Mouse (Mus musculus) forebrain, embryonic 12.5 days (tissue): ENCODE measurements around the gene Cyp1a1. TPM values are rescaled to one million over a fixed set of nuclear protein-coding genes. Genes with fewer than 3 reads are reported as not detected.

Experiments used
- ATAC-seq: fragments of 200-750 bp; cut with Nextera tagmentation; 2 replicates; pipeline ENCODE4 v1.8.0; 2017; ENCODE audit warnings: moderate TSS enrichment; ENCODE audit not compliant: low FRiP score
- H3K27ac ChIP-seq: fragments of 300-500 bp; sonication (generic); 2 replicates; pipeline ENCODE4 v1.5.1; 2016; ENCODE audit warnings: mild to moderate bottlenecking
- H3K27me3 ChIP-seq: fragments of 300-500 bp; sonication (generic); 2 replicates; pipeline ENCODE4 v1.6.1; 2016; ENCODE audit warnings: mild to moderate bottlenecking
- H3K36me3 ChIP-seq: fragments of 300-500 bp; sonication (generic); replicated peaks from 2 replicates; pipeline ENCODE4 v1.6.1; 2016; ENCODE audit warnings: mild to moderate bottlenecking
- H3K4me1 ChIP-seq: fragments of 300-500 bp; sonication (generic); 2 replicates; pipeline ENCODE4 v1.6.1; 2016
- H3K4me2 ChIP-seq: fragments of 300-500 bp; sonication (generic); 2 replicates; pipeline ENCODE4 v1.6.1; 2016; ENCODE audit warnings: mild to moderate bottlenecking, moderate library complexity
- H3K4me3 ChIP-seq: fragments of 300-500 bp; sonication (generic); replicated peaks from 2 replicates; pipeline ENCODE4 v1.5.1; 2016; ENCODE audit warnings: mild to moderate bottlenecking
- H3K9ac ChIP-seq: fragments of 300-500 bp; sonication (generic); 2 replicates; pipeline ENCODE4 v1.6.1; 2016; ENCODE audit warnings: mild to moderate bottlenecking
- H3K9me3 ChIP-seq: fragments of 300-500 bp; sonication (generic); 2 replicates; pipeline ENCODE4 v1.6.1; 2016
- WGBS: fragments of 180-500 bp; shearing (Covaris S2); methylation state at CpG from one replicate; pipeline ENCODE4 v1.1.7; 2016; 5-methylcytosine and 5-hydroxymethylcytosine counted together
- polyA plus RNA-seq: library from polyadenylated mRNA; unstranded; fragments of >200 nt; fragmentation: Nextera tagmentation; extraction: Ambion mirVana; gene quantifications from 2 replicates; pipeline ENCODE4 v1.2.1, GENCODE M21; 2016

Gene Cyp1a1
- polyA plus RNA-seq, 1 experiment from 2014 or later: not detected

GRCm38 (mm10) chr9:57658970-57659369, 28.8 kb upstream of the Cyp1a1 start:
- Histone ChIP-seq H3K9me3 (no peaks in the 10 kb centered on the region), H3K4me1 (peaks cover 10% of the 10 kb centered on the region), H3K9ac (no peak overlapping the region), H3K27me3 (peaks cover 12% of the 10 kb centered on the region), H3K36me3 (no peaks in the 10 kb centered on the region), H3K27ac (no peak overlapping the region), H3K4me3 (no peak overlapping the region), H3K4me2 (no peak overlapping the region)
- ATAC-seq: no peak
- WGBS: 85% methylated on average over 4 of the region's 4 CpGs

- H3K4me3 ChIP-seq: no peak overlapping the region
- no peak overlapping the region for H3K4me2 ChIP-seq
- H3K27me3 ChIP-seq: peaks cover 7% of the 10 kb centered on the region; the same call in 1 of the 2 replicates
- no peaks in the 10 kb centered on the region for H3K36me3 ChIP-seq
- no peaks in the 10 kb centered on the region for H3K9me3 ChIP-seq
- H3K4me1 ChIP-seq: peaks cover 7% of the 10 kb centered on the region
- peak; percentile 62; the same call in 1 of the 2 replicates for ATAC-seq
- 22% methylated on average over 4 of the region's 4 CpGs for whole genome bisulfite sequencing
- H3K27ac ChIP-seq: no peak overlapping the region
- no peak overlapping the region for H3K9ac ChIP-seq
Measured at GRCm38 (mm10) chr9:57659774-57660173, 28.0 kb upstream of the Cyp1a1 start.

GRCm38 (mm10) chr9:57660501-57660900, 27.2 kb upstream of the Cyp1a1 start:
- Histone ChIP-seq H3K9me3 (no peaks in the 10 kb centered on the region), H3K9ac (no peak overlapping the region), H3K4me1 (peaks cover 7% of the 10 kb centered on the region), H3K4me2 (no peak overlapping the region), H3K4me3 (no peak overlapping the region), H3K27ac (no peak overlapping the region), H3K27me3 (0 out of 2 replicates have a peak, but pooled peaks cover 5% of the 10 kb centered on the region), H3K36me3 (no peaks in the 10 kb centered on the region)
- no peak for ATAC-seq
- WGBS: 86% methylated on average over 6 of the region's 6 CpGs

- Histone ChIP-seq H3K9me3 (no peaks in the 10 kb centered on the region), H3K4me3 (no peak overlapping the region), H3K27ac (no peak overlapping the region), H3K9ac (no peak overlapping the region), H3K4me1 (no peaks in the 10 kb centered on the region), H3K36me3 (no peaks in the 10 kb centered on the region), H3K4me2 (no peak overlapping the region), H3K27me3 (0 out of 2 replicates have a peak, but pooled peaks cover 5% of the 10 kb centered on the region)
- ATAC-seq: no peak
- 75% methylated on average over 3 of the region's 3 CpGs for WGBS
Measured at GRCm38 (mm10) chr9:57661552-57661951, 26.2 kb upstream of the Cyp1a1 start.

GRCm38 (mm10) chr9:57664616-57665015, 23.1 kb upstream of the Cyp1a1 start:
- no peaks in the 10 kb centered on the region for H3K4me1 ChIP-seq
- H3K36me3 ChIP-seq: no peaks in the 10 kb centered on the region
- H3K27ac ChIP-seq: no peak overlapping the region
- no peaks in the 10 kb centered on the region for H3K9me3 ChIP-seq
- 71% methylated on average over 7 of the region's 7 CpGs for WGBS
- H3K4me3 ChIP-seq: no peak overlapping the region
- 0 out of 2 replicates have a peak, but pooled peaks cover 5% of the 10 kb centered on the region for H3K27me3 ChIP-seq
- no peak overlapping the region for H3K9ac ChIP-seq
- no peak for ATAC-seq
- no peak overlapping the region for H3K4me2 ChIP-seq

- Histone ChIP-seq H3K4me3 (no peak overlapping the region), H3K27ac (no peak overlapping the region), H3K4me1 (no peaks in the 10 kb centered on the region), H3K36me3 (no peaks in the 10 kb centered on the region), H3K9ac (no peak overlapping the region), H3K4me2 (no peak overlapping the region), H3K27me3 (0 out of 2 replicates have a peak, but pooled peaks cover 5% of the 10 kb centered on the region), H3K9me3 (no peaks in the 10 kb centered on the region)
- 90% methylated on average over 8 of the region's 8 CpGs for WGBS
- no peak for ATAC-seq
Measured at GRCm38 (mm10) chr9:57666536-57666935, 21.2 kb upstream of the Cyp1a1 start.

- no peaks in the 10 kb centered on the region for H3K4me1 ChIP-seq
- no peak overlapping the region for H3K4me2 ChIP-seq
- no peak overlapping the region for H3K4me3 ChIP-seq
- H3K36me3 ChIP-seq: no peaks in the 10 kb centered on the region
- no peak overlapping the region for H3K9ac ChIP-seq
- H3K27ac ChIP-seq: no peak overlapping the region
- WGBS: 76% methylated on average over 3 of the region's 3 CpGs
- 0 out of 2 replicates have a peak, but pooled peaks cover 5% of the 10 kb centered on the region for H3K27me3 ChIP-seq
- H3K9me3 ChIP-seq: no peaks in the 10 kb centered on the region
- no peak for ATAC-seq
Measured at GRCm38 (mm10) chr9:57667136-57667535, 20.6 kb upstream of the Cyp1a1 start.

- no peaks in the 10 kb centered on the region for H3K9me3 ChIP-seq
- H3K4me2 ChIP-seq: no peak overlapping the region
- no peak overlapping the region for H3K27ac ChIP-seq
- no peaks in the 10 kb centered on the region for H3K4me1 ChIP-seq
- ATAC-seq: no peak
- H3K36me3 ChIP-seq: no peaks in the 10 kb centered on the region
- H3K9ac ChIP-seq: no peak overlapping the region
- H3K4me3 ChIP-seq: no peak overlapping the region
- 58% methylated on average over 11 of the region's 11 CpGs for WGBS
- 0 out of 2 replicates have a peak, but pooled peaks cover 5% of the 10 kb centered on the region for H3K27me3 ChIP-seq
Measured at GRCm38 (mm10) chr9:57667817-57668216, 19.9 kb upstream of the Cyp1a1 start.

GRCm38 (mm10) chr9:57668277-57668676, 19.5 kb upstream of the Cyp1a1 start:
- Histone ChIP-seq H3K27ac (no peak overlapping the region), H3K4me1 (no peaks in the 10 kb centered on the region), H3K36me3 (no peaks in the 10 kb centered on the region), H3K9ac (no peak overlapping the region), H3K4me3 (no peak overlapping the region), H3K9me3 (no peaks in the 10 kb centered on the region), H3K27me3 (0 out of 2 replicates have a peak, but pooled peaks cover 5% of the 10 kb centered on the region), H3K4me2 (no peak overlapping the region)
- ATAC-seq: no peak
- 49% methylated on average over 1 of the region's 1 CpGs for WGBS

GRCm38 (mm10) chr9:57669566-57669965, 18.2 kb upstream of the Cyp1a1 start:
- WGBS: 81% methylated on average over 3 of the region's 3 CpGs
- no peak for ATAC-seq
- H3K9me3 ChIP-seq: no peaks in the 10 kb centered on the region
- H3K4me2 ChIP-seq: no peak overlapping the region
- no peaks in the 10 kb centered on the region for H3K36me3 ChIP-seq
- H3K4me3 ChIP-seq: no peak overlapping the region
- no peak overlapping the region for H3K9ac ChIP-seq
- H3K27me3 ChIP-seq: 0 out of 2 replicates have a peak, but pooled peaks cover 3% of the 10 kb centered on the region
- H3K27ac ChIP-seq: no peak overlapping the region
- H3K4me1 ChIP-seq: no peaks in the 10 kb centered on the region

GRCm38 (mm10) chr9:57671037-57671436, 16.7 kb upstream of the Cyp1a1 start:
- H3K36me3 ChIP-seq: no peaks in the 10 kb centered on the region
- H3K27me3 ChIP-seq: no peaks in the 10 kb centered on the region
- no peak overlapping the region for H3K27ac ChIP-seq
- no peaks in the 10 kb centered on the region for H3K4me1 ChIP-seq
- H3K9ac ChIP-seq: no peak overlapping the region
- no peaks in the 10 kb centered on the region for H3K9me3 ChIP-seq
- 88% methylated on average over 4 of the region's 4 CpGs for WGBS
- H3K4me3 ChIP-seq: no peak overlapping the region
- H3K4me2 ChIP-seq: no peak overlapping the region
- ATAC-seq: no peak

- no peaks in the 10 kb centered on the region for H3K4me1 ChIP-seq
- no peak overlapping the region for H3K4me3 ChIP-seq
- no peaks in the 10 kb centered on the region for H3K9me3 ChIP-seq
- no peaks in the 10 kb centered on the region for H3K36me3 ChIP-seq
- no peak for ATAC-seq
- 90% methylated on average over 5 of the region's 5 CpGs for WGBS
- H3K4me2 ChIP-seq: no peak overlapping the region
- no peak overlapping the region for H3K27ac ChIP-seq
- no peak overlapping the region for H3K9ac ChIP-seq
- H3K27me3 ChIP-seq: no peaks in the 10 kb centered on the region
Measured at GRCm38 (mm10) chr9:57671500-57671899, 16.2 kb upstream of the Cyp1a1 start.

GRCm38 (mm10) chr9:57681411-57681810, 6.3 kb upstream of the Cyp1a1 start:
- Histone ChIP-seq H3K27ac (no peak overlapping the region), H3K27me3 (0 out of 2 replicates have a peak, but pooled peaks cover 3% of the 10 kb centered on the region), H3K9ac (no peak overlapping the region), H3K4me1 (no peaks in the 10 kb centered on the region), H3K4me2 (no peak overlapping the region), H3K36me3 (no peaks in the 10 kb centered on the region), H3K9me3 (no peaks in the 10 kb centered on the region), H3K4me3 (no peak overlapping the region)
- WGBS: 84% methylated on average over 10 of the region's 10 CpGs
- no peak for ATAC-seq
